Mouse (Mus musculus): ENCODE measurements around the gene Fam173a. TPM values are rescaled to one million over a fixed set of nuclear protein-coding genes. Genes with fewer than 3 reads are reported as not detected.

Gene Fam173a
- total RNA-seq (2015) (113 and 126 TPM in 2 replicates), total RNA-seq (2017) (29.3 and 38.2 TPM in 2 replicates)

- ATAC-seq (replicated peaks; ENCODE audit: poor library complexity): peak; percentile 57
Measured at GRCm38 (mm10) chr17:25792615-25793014, at the start of gene Fam173a. Fam173a (minus strand) TSS chr17:25792901.

GRCm38 (mm10) chr17:25841117-25841880 lies 48.6 kb upstream of the Fam173a start, which contains the start of gene Gm20683:
Gm20683 (minus strand) TSS chr17:25841763.
- no peak for ATAC-seq (replicated peaks; ENCODE audit: poor library complexity)

DNA sequence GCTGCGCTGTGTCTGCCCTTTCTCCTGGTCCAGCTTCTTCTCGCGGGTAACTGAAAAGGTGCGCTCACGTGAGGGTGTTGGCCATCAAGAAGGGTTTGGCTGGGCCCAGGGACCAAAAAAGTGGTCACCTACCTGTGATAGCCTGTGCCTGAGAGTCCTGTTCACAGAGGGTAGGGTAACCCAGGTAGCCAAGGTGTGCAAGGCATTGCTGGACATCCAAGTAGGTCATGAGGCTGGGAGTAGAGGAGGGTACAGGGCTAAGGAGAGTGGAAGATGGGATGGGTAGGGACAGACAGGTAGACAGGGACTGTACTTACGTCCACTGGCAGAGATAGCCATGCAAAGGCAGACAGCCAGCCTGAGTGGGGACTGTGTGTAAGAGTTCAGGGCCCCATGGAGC lies 47.8 kb upstream of the Fam173a start:
- ATAC-seq (replicated peaks; ENCODE audit: poor library complexity): no peak

DNA sequence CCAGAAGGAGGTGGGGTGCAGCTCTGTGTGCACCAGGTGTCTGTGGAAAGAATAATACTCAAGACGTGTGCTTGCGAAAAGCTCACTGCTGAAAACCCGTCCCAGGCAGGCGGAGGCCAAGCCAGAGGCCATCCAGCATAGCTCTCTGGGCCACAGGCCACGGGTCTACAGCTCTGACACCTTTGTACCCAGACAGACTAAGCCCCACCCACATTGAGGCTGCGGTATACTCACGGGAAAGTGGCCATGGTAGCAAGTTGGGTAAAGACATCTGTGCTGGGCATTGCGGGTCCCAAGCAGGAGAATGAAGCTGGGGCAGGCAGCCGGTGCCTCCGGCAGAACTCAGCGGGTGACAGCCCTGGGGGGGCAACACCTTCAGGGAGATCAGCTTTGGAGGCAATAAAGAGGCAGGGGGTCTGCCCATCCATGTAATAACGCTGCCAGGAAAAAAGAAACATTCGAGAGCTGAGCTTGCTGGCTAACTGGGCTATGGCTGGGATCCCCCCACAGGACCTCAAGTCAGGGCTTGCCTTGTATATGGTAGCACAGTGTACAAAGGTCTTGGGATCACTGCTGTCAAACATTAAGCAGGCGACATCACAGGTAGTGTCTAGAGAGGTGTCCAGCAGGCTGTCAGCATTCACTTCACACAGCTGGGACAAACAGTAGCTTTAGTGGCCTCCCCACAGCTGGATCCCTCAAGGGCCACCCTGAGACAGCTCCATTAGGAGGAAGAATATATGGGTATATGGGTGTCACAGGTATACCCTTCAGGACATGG lies 46.9 kb upstream of the Fam173a start:
- no peak for ATAC-seq (replicated peaks; ENCODE audit: poor library complexity)

- no peak for ATAC-seq (replicated peaks; ENCODE audit: poor library complexity)
Measured at GRCm38 (mm10) chr17:25838904-25839303, 46.2 kb upstream of the Fam173a start.

GRCm38 (mm10) chr17:25837533-25837932 lies 44.8 kb upstream of the Fam173a start:
- ATAC-seq (replicated peaks; ENCODE audit: poor library complexity): no peak

DNA sequence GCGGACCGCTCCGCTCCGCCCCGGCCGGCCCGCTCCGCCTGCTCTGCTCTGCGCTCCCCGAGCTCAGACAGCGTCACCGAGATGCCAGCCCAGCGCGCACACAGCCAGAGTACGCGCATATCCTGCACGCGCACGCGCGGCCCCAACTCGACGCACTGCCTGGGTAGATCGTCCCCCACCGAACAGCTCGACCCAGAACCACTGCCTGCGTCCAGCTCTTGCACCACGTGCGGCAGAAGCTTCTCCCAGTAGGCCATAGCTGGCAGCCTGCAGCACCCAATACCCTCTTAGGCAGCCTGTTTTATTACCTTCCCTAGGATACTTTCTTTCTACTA lies 44.3 kb upstream of the Fam173a start, which contains the start of gene Rhbdl1:
TSS of gene Rhbdl1 (minus strand) at position 220 of the 335 bp plus-strand sequence.
- ATAC-seq (replicated peaks; ENCODE audit: poor library complexity): peak; percentile 48

DNA sequence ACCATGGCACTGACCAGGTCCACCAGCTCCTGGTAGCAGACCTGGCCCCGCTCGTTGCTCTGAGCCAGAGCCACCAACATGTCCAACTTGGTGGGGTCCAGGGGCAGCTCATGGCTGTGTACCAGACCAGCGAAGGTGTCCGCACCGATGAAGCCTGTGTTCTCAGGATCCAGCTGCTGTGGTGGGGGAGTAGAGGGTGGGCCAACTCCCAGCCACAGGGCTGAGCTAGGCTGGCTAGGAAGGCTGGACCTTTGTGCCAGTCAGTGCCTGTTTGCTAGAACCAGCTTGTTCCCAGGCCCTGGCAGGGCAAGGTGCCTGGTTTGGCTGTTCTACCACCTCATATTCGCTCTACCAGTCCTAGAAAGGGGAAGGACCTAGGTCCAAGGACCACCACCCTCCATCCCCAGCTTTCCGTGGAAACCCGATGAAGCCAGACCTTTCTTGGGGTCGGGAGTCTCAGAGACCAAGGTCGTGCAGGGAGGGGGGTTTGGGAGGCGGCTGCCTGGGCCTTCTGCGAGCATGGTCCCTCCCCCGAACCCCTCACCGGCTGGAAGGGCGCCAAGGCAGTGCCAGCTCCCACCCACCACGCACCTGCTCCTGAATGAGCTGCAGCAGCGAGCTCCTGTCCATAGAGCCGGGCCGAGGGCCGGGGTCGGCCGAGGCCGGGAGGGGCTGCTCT lies 43.8 kb upstream of the Fam173a start:
- ATAC-seq (replicated peaks; ENCODE audit: poor library complexity): no peak

DNA sequence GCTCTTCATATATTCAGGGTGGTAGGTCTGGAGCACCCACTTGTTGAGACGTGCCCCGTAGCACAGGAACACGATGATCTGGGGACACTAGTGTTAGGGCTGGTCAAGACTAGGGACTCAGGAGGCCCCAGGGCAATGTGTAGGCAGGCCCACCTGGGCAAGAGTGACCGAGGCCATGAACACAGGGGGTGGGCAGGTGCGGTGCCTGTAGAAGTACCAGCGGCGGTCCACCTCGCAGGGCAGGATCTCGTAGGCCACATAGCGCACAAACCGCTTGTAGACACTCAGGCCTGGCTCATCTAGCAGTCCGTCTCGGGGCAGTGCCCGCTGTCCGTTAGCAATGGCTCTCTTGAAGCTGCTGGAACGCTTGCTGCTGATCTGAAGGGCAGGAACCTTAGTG lies 43.1 kb upstream of the Fam173a start:
- ATAC-seq (replicated peaks; ENCODE audit: poor library complexity): no peak

DNA sequence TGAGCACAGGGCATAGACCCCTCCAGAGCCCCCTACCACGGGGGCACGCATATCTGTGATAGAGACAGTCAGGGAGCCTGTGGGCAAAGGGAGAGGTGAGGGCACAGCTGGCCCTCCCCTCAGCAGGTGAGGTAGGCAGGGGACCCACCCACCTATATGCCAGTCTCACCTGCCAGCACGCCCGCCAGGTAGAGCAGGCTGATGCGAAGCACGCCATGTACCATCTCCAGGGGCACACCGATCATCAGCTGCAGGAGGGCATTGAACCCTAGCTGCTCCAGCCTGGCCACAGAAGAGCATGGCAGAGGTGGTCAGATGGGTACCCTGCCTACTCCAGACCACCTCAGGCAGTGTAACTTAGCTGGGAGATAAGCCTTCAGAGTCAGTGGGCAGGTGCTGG lies 42.6 kb upstream of the Fam173a start:
- no peak for ATAC-seq (replicated peaks; ENCODE audit: poor library complexity)

DNA sequence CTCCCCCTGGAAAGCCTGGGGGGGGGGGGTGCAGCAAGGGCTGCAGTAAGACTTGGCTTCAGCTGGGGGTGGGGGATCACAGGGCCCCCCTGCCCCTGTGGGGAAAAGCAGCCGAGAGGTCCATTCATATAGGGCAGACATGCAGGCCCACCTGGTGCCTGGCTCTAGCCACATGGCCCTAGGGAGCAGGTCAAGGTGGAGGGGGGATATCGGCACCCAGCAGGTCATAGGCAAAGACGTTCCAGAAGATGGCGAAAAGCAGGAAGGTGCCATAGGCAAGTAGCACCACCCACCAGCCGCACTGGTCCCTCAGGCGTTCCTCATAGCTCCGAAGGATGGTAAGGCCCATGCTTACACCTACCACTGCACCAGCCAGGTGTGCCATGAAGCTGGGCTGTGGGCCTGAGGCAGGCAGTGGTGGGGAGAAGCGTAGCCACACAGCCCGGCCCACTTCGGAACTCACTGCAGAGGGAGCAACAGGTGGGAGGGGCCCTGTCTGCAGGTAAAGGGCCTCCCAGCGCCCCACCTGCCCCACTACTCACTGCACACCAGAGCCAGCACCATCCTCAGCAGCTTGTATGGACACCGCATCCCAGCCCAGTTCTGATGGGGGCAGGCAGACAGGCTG lies 42.0 kb upstream of the Fam173a start:
- ATAC-seq (replicated peaks; ENCODE audit: poor library complexity): no peak

- ATAC-seq (replicated peaks; ENCODE audit: poor library complexity): no peak
Measured at GRCm38 (mm10) chr17:25833961-25834594, 41.4 kb upstream of the Fam173a start.

- ATAC-seq (replicated peaks; ENCODE audit: poor library complexity): peak; percentile 38
Measured at GRCm38 (mm10) chr17:25833291-25833663, 40.6 kb upstream of the Fam173a start, which contains the start of gene Stub1. Stub1 (minus strand) TSS chr17:25833404.

DNA sequence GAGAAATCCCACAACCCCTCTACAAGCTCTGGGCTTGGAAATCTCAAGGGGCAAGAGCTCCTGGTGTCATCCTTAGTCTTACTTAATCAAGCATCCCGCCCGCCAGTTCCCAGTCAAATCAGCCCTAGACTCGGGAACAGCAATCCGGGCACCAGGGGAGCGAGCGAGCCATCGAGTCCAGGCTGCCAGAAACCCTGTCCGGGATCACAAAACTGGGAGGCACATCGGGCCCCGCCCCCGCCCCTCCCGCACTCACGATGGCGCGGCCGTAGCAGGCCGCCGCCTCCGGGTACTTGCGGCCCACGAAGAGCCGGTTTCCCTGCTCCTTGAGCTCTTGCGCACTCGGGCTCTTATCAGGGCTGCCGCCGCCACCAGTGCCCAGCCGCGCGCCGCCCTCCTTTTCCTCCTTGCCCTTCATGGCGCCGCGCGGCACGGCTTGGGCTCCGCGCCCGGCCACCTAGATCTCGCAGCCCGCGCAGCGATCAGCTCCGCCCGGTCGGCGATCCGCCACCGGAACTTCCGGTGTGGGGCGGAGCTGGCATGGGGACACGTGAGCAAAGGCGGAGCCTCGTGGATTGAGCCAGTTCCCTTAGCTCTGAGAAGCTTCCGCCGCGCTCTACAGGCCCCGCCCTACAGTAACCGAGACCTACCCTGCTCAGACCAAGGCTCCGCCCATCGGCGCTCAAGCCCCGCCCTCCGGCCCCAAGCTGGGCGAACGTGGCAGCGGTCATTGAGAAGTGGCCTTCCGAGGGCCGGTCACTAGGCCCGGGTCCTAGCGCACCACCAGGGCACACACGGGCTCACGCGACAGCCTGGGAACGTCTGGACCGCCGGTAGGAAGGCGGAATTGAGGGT lies 40.0 kb upstream of the Fam173a start:
- peak; percentile 71 for ATAC-seq (replicated peaks; ENCODE audit: poor library complexity)

DNA sequence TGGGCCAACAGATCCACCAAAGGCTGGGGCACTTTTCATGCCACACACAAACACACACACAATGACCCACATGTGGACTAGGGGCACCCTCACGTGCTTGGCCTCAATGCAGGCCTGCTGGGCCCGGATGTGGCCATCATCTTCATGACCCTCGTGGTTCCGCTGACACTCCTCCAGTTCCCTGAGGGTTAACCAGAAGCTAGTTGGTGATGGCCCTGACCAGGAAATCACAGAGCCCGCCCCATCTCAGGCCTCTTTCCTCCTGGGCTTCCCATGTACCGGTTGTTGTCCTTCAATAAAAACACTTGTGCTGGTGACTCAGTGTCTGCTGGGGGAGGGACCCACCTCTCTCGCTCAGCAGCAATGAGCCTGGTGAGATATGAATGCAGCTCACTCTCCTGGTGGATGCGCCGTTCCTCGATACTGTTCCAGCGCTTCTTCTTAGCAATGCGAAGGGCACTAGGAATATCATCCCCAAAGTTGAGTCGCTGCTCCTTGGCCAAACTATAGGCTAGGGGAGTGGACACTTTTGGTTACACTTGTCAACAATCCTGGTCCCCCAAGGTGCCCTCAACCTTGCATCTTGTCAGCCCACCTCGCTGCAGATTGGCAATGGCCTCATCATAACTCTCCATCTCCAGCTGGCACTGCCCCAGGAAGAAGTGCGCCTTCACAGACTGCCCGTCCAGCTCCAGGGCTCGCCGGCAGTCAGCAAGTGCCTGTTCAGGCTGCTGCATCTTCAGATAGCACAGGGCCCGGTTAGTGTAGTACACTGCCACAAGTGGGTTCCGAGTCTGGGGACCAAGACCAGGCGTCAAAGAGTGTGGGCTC lies 39.0 kb upstream of the Fam173a start:
- ATAC-seq (replicated peaks; ENCODE audit: poor library complexity): no peak

DNA sequence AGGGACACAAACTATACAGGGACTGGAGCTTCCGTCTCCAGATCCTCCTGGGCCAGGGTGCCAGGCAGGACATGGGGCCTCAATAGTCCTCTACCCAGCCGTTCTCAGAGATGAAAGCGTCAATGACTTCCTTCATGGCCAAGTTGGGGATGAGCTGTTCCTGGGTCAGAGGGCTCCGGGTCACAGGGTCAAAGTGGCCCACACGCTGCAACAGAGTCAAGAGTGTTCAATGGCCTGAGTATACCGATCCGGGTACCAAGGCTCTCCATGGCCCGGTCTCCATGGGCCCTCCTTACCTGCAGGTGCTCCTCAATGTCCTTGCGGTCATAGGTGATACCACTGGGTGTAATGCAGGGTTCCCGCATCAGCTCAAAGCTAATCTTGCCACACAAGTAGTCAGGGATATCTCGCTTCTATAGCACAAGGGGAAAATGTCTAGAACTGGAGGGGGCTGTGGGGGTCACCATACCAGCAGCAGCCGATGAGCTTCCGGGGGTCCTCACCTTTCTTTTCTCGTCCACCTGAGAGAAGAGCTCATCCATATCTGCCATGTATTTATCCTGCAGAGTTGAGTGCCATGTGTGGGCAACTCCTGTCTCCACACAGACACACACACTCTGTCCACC lies 38.2 kb upstream of the Fam173a start:
- ATAC-seq (replicated peaks; ENCODE audit: poor library complexity): no peak

DNA sequence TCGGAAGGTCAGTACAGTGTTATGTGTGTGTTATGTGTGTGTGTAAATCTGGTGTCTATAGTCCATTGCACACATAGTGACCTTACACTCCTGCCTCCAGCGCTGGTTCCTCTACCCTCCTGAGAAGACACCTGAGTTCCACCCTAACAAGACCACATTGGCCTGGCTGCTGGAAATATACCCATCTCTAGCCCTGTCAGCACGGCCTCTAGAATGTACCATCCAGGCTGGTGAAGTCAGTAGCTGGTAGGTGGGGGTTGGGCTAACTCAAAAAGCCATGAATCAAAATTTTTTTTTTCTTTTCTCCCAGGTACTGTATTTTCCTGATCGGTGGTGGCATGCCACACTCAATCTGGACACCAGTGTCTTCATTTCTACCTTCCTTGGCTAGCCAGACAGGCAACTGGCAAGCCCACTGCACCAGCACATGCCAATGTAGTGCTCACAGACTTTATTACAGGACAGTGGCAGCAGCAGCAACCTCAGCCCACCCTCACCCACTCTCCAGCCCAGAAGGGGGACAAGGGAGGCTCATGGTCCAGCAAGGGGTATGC lies 37.6 kb upstream of the Fam173a start:
- no peak for ATAC-seq (replicated peaks; ENCODE audit: poor library complexity)

DNA sequence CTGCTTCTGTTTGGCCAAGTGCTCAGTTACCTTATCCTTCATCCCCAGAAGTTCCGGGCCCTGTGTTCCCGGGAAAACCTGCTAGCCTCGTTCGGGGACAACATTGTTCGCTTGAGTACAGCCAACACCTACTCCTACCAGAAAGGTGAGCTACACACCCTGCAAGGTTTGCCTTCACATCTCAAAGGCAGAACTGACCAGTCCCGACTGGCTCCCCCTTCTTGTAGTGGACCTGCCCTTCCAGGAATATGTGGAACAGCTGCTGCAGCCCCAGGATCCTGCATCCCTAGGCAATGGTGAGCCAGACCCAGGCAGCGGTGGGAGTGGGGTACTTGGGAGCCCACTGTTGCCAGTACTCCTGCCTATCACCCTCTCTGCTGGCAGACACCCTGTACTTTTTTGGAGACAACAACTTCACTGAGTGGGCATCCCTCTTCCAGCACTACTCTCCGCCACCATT lies 36.9 kb upstream of the Fam173a start:
- no peak for ATAC-seq (replicated peaks; ENCODE audit: poor library complexity)
